Mouse (Mus musculus): ENCODE results near the gene Gm12184.
"Not testable (repeated sequence)": the region's sequence is repeated elsewhere in the genome, so short reads cannot be mapped to it uniquely, and the experiment has no call there.

DNA sequence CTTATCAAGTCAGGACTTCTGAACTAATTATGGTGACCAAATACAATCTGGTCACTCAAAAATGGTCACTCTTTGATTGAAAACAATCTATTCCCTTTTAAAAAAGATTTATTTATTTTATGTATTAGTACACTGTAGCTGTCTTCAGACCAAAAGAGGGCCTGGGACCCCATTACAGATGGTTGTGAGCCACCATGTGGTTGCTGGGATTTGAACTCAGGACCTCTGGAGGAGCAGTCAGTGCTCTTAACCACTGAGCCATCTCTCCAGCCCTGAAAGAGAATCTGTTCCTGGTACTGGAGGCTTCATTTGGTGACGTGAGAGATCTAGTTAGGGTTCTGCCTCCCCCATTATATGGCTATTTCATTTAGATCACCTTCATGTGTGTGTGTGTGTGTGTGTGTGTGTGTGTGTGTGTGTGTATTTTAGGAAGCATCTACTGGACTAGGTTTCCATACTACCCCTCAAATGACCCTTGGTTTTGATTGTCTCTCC, 48.9 kb upstream of the Gm12184 start:
- TF ChIP-seq POU5F1 (IDR thresholded peaks at IDR 0.05; ENCODE audit: borderline replicate concordance, low read length); CTCF (conservative IDR thresholded peaks at IDR 0.05; ENCODE audit: low read length); NANOG (IDR thresholded peaks at IDR 0.05; ENCODE audit: borderline replicate concordance, low read length): not testable (repeated sequence)
